Mouse (Mus musculus): Measurements from ENCODE around the gene Pnmt.

- TF ChIP-seq CTCF (IDR thresholded peaks at IDR 0.05; ENCODE audit: control insufficient read depth, insufficient read depth, low read length), result no peak
- no peak for TF ChIP-seq POLR2A (IDR thresholded peaks at IDR 0.05; ENCODE audit: borderline replicate concordance, control insufficient read depth, low read depth, low read length)
Measured at GRCm38 (mm10) chr11:98387056-98387577, 867 bp downstream of the Pnmt start.

Measured in bone marrow, adult 2 months (tissue).